Mouse (Mus musculus) E14TG2a.4 (cell line): ENCODE results near the gene Ston2.

Experiments
- CTCF ChIP-seq: conservative IDR thresholded peaks from 2 replicates; pipeline ENCODE4 v1.5.1; 2014; ENCODE audit warnings: low read length
- NANOG ChIP-seq: IDR thresholded peaks from 2 replicates; pipeline ENCODE4 v1.6.1; 2014; ENCODE audit warnings: borderline replicate concordance, low read length, mixed read lengths

DNA sequence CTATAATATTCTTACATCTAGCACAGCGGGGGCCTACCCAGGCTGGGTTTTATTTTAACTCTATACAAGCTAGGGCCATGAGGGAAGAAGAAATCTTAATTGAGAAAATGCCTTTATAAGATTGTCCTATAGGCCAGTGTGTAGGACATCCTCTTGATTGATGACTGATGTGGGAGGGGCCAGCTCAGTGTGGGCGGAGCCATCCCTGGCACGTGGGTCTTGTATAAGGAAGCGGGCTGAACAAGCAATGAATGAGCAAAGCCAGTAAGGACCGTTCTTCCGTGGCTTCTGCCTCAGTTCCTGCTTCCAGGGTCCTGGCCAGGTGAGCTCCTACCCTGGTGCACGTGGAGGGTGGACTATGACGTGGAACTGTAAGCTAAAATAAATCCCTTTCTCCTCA is 5.1 kb upstream of the Ston2 start:
- TF ChIP-seq CTCF (no peak), NANOG (no peak)
